Mouse (Mus musculus) midbrain, embryonic 16.5 days (tissue): ENCODE results near the gene 9830107B12Rik. TPM values are rescaled to one million over a fixed set of nuclear protein-coding genes. Genes with fewer than 3 reads are reported as not detected.

Experiments used
- ATAC-seq: fragments of 200-750 bp; cut with Nextera tagmentation; 2 replicates; pipeline ENCODE4 v1.8.0; 2017; ENCODE audit warnings: moderate TSS enrichment
- H3K27ac ChIP-seq: fragments of 300-500 bp; sonication (generic); 2 replicates; pipeline ENCODE4 v1.5.1; 2014; ENCODE audit warnings: mild to moderate bottlenecking, low read length, mixed read lengths
- H3K27me3 ChIP-seq: fragments of 300-500 bp; sonication (generic); 2 replicates; pipeline ENCODE4 v1.6.1; 2014; ENCODE audit warnings: low read depth, low read length, mixed read lengths; ENCODE audit not compliant: control insufficient read depth, insufficient read depth
- H3K36me3 ChIP-seq: fragments of 300-500 bp; sonication (generic); 2 replicates; pipeline ENCODE4 v1.6.1; 2014; ENCODE audit warnings: mild to moderate bottlenecking, low read length, moderate library complexity, mixed read lengths; ENCODE audit not compliant: control insufficient read depth, insufficient read depth
- H3K4me1 ChIP-seq: fragments of 300-500 bp; sonication (generic); 2 replicates; pipeline ENCODE4 v1.6.1; 2014; ENCODE audit warnings: mild to moderate bottlenecking, low read length, mixed read lengths; ENCODE audit not compliant: control insufficient read depth, insufficient read depth
- H3K4me2 ChIP-seq: fragments of 300-500 bp; sonication (generic); 2 replicates; pipeline ENCODE4 v1.6.1; 2014; ENCODE audit warnings: mild to moderate bottlenecking, low read length, mixed read lengths
- H3K4me3 ChIP-seq: fragments of 300-500 bp; sonication (generic); 2 replicates; pipeline ENCODE4 v1.5.1; 2014; ENCODE audit warnings: low read depth, mild to moderate bottlenecking, low read length, moderate library complexity, mixed read lengths
- H3K9ac ChIP-seq: fragments of 300-500 bp; sonication (generic); 2 replicates; pipeline ENCODE4 v1.6.1; 2014; ENCODE audit warnings: low read depth, low read length, mixed read lengths
- H3K9me3 ChIP-seq: fragments of 300-500 bp; sonication (generic); replicated peaks from 2 replicates; pipeline ENCODE4 v1.6.1; 2014; ENCODE audit warnings: mild to moderate bottlenecking, low read length, mixed read lengths; ENCODE audit not compliant: control insufficient read depth, poor library complexity, severe bottlenecking
- WGBS: fragments of 180-500 bp; shearing (Covaris S2); extraction: QIAGEN DNeasy Blood & Tissue Kit; methylation state at CpG from one replicate; pipeline ENCODE4 v1.1.7; 2014; 5-methylcytosine and 5-hydroxymethylcytosine counted together
- polyA plus RNA-seq: library from polyadenylated mRNA; unstranded; fragments of >200 nt; fragmentation: Nextera tagmentation; extraction: Ambion mirVana; gene quantifications from 2 replicates; pipeline ENCODE4 v1.2.1, GENCODE M21; 2015

The 9830107B12Rik gene
- polyA plus RNA-seq, 1 experiment from 2014 or later: not detected

DNA sequence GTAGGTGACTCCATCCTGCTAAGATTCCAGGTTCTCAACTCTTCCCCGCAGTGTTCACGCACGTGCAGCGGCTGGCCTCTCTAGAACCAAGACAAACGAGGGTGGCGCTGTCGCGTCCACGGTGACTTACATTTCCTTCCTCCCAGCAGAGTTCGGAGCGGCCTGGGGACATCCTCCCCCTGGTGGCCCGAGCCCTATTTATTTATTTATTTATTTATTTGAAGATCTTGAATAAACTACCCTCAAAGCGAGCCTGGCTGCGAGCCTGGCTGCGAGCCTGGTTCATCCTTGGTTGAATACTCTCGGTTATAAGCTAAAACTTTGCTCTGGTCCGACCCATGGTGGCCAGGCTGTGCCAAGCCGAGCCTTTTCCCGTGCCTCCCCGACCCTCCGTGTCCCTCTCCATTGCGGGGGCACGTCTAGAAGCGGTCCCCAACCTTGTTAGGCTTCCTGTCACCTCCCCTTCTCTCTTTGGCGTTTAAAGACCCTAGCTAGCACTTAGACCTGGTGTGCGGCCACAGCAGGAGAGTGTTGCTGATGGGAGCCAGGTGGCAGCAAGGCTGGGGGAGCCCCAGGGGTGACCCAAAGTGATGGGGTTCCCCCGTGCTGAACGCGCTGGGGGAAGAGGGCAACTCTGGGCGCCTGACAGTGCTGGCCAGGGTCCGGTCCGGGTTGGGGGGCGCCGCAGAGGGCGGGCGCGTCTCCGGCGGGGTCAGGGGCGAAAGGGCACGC lies 48.9 kb downstream of the 9830107B12Rik start:
- Histone ChIP-seq H3K36me3 (no peaks in the 10 kb centered on the region), H3K27ac (no peak overlapping the region), H3K27me3 (peaks cover 35% of the 10 kb centered on the region), H3K9ac (peak overlapping the region; percentile 42; the same call in 1 of the 2 replicates), H3K9me3 (no peaks in the 10 kb centered on the region), H3K4me1 (peaks cover 24% of the 10 kb centered on the region), H3K4me2 (peak overlapping the region; percentile 45), H3K4me3 (peak overlapping the region; percentile 27)
- under 1% methylated on average over 31 of the region's 41 CpGs for WGBS
- 0 out of 2 replicates have a peak, but pooled peaks have one; percentile 13 for ATAC-seq

GRCm38 (mm10) chr17:48096321-48096720 lies 49.7 kb downstream of the 9830107B12Rik start:
- Histone ChIP-seq H3K4me3 (no peak overlapping the region), H3K27ac (no peak overlapping the region), H3K36me3 (no peaks in the 10 kb centered on the region), H3K9me3 (no peaks in the 10 kb centered on the region), H3K27me3 (peaks cover 35% of the 10 kb centered on the region), H3K4me1 (peaks cover 24% of the 10 kb centered on the region), H3K9ac (no peak overlapping the region), H3K4me2 (no peak overlapping the region)
- 5% methylated on average over 17 of the region's 17 CpGs for WGBS
- ATAC-seq: no peak

- no peak for ATAC-seq
- Histone ChIP-seq H3K4me2 (0 out of 2 replicates have a peak overlapping the region, but pooled peaks have one; percentile 29), H3K36me3 (no peaks in the 10 kb centered on the region), H3K27ac (no peak overlapping the region), H3K4me1 (peaks cover 24% of the 10 kb centered on the region), H3K4me3 (no peak overlapping the region; the same call in 1 of the 2 replicates), H3K27me3 (peaks cover 35% of the 10 kb centered on the region), H3K9me3 (no peaks in the 10 kb centered on the region), H3K9ac (no peak overlapping the region; the same call in 1 of the 2 replicates)
- WGBS: 1% methylated on average over 26 of the region's 26 CpGs
Measured at GRCm38 (mm10) chr17:48095718-48096121, 50.3 kb downstream of the 9830107B12Rik start.

- no peaks in the 10 kb centered on the region for H3K36me3 ChIP-seq
- H3K27ac ChIP-seq: no peak overlapping the region
- H3K9ac ChIP-seq: no peak overlapping the region
- ATAC-seq: no peak
- no peak overlapping the region for H3K4me3 ChIP-seq
- H3K4me2 ChIP-seq: no peak overlapping the region
- peaks cover 35% of the 10 kb centered on the region for H3K27me3 ChIP-seq
- H3K4me1 ChIP-seq: peaks cover 24% of the 10 kb centered on the region
- WGBS: 8% methylated on average over 20 of the region's 20 CpGs
- no peaks in the 10 kb centered on the region for H3K9me3 ChIP-seq
Measured at GRCm38 (mm10) chr17:48094820-48095680, 51.0 kb downstream of the 9830107B12Rik start.

DNA sequence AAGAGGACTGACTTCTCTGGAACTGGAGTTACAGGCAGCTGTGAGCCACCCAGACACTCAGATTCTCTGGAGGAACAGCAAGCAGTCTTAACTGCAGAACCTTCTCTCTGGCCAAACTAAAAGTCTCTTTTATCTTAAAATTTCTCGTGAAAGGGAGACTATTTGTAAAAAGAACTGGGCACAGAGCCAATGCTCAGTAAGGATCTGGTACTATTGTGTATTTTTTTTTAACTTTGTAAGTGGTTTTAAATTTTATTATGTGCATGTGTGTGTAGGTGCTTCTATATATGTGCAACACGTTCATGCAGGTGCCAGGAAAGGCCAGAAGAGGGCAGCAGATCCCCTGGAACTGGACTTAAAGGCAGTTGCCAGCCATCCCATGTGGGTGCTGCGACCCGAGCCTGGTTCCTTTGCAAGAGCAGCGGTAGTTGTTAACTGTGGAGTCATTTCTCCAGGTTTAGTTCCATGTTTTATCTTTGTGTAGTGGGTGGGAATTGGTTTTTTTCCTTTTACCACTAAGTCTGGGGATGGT lies 52.7 kb downstream of the 9830107B12Rik start:
- Histone ChIP-seq H3K27ac (no peak overlapping the region), H3K27me3 (peaks cover 21% of the 10 kb centered on the region), H3K9me3 (no peaks in the 10 kb centered on the region), H3K4me2 (no peak overlapping the region), H3K9ac (no peak overlapping the region), H3K4me3 (no peak overlapping the region), H3K36me3 (no peaks in the 10 kb centered on the region), H3K4me1 (peaks cover 19% of the 10 kb centered on the region)
- 71% methylated on average over 5 of the region's 5 CpGs for WGBS
- ATAC-seq: no peak

DNA sequence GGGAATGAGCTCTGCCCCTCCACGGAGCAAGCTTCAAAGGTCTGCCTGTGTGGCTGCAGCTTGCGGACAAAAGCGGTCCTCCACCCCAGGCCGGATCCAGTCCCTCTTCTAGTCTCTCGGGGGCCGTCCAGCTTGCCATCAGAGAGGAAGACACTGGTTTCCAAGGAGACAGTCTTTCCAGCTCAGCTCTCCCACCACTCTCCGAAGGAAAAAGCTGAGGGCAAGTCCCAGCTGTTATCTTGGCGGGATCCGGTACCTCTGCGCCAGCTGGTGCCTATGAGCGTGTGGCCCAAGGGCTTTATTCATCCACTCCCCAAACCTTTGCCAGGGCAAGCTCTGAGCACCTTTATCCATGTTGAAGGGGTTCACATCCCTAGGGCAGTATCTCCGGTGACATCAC lies 55.8 kb downstream of the 9830107B12Rik start:
- Histone ChIP-seq H3K9ac (no peak overlapping the region), H3K4me3 (no peak overlapping the region), H3K9me3 (no peaks in the 10 kb centered on the region), H3K36me3 (no peaks in the 10 kb centered on the region), H3K4me2 (no peak overlapping the region), H3K4me1 (no peaks in the 10 kb centered on the region; the same call in 1 of the 2 replicates), H3K27ac (no peak overlapping the region), H3K27me3 (peaks cover 8% of the 10 kb centered on the region)
- 48% methylated on average over 12 of the region's 12 CpGs for whole genome bisulfite sequencing
- ATAC-seq: no peak

DNA sequence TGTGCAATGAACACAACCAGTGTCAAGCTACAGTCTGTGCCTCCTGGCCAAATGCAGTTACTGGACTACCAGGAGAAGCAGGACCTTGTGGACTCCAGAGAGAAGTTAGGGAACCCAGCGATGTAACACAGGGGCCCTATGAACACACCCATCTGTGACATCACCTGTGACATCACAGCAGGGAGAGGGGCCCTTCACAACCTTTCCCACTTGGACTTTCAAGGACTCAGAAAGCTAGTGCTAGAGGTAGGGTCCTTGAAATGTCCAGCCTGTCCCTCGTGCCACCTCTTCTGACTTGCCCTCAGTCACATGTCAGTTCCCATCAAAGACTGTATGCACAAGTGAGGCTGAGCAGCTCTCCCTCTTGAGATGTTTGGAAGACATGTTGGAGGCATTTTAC lies 56.6 kb downstream of the 9830107B12Rik start:
- Histone ChIP-seq H3K4me2 (no peak overlapping the region), H3K27me3 (peaks cover 5% of the 10 kb centered on the region; the same call in 1 of the 2 replicates), H3K4me3 (no peak overlapping the region), H3K4me1 (no peaks in the 10 kb centered on the region; the same call in 1 of the 2 replicates), H3K9ac (no peak overlapping the region), H3K9me3 (no peaks in the 10 kb centered on the region), H3K36me3 (no peaks in the 10 kb centered on the region), H3K27ac (no peak overlapping the region)
- 89% methylated on average over 2 of the region's 2 CpGs for WGBS
- no peak for ATAC-seq

- H3K27me3 ChIP-seq: peaks cover 5% of the 10 kb centered on the region; the same call in 1 of the 2 replicates
- no peak within 1 kb of the TSS for H3K27ac ChIP-seq
- no peak within 1 kb of the TSS for H3K9ac ChIP-seq
- H3K4me2 ChIP-seq: no peak within 1 kb of the TSS
- H3K4me3 ChIP-seq: no peak within 1 kb of the TSS
- no peak for ATAC-seq
- no peaks in the 10 kb centered on the region; the same call in 1 of the 2 replicates for H3K4me1 ChIP-seq
- no peaks in the 10 kb centered on the region for H3K9me3 ChIP-seq
- H3K36me3 ChIP-seq: no peaks in the 10 kb centered on the region
Measured at GRCm38 (mm10) chr17:48089019-48089418, 57.0 kb downstream of the 9830107B12Rik start, which contains the start of gene 1700067P10Rik. TSS of gene 1700067P10Rik (plus strand) at chr17:48089319.
